Mouse (Mus musculus) heart, embryonic 10.5 days (tissue): ENCODE results near the gene Osmr. TPM values are rescaled to one million over a fixed set of nuclear protein-coding genes. Genes with fewer than 3 reads are reported as not detected.
A peak's percentile ranks its signal among the peaks of the same experiment; 100 is the strongest.
"Not testable (repeated sequence)": the region's sequence is repeated elsewhere in the genome, so short reads cannot be mapped to it uniquely, and the experiment has no call there.

Experiments
- DNase-seq: peaks from one replicate; pipeline ENCODE4 v3.0.0-alpha.2; 2017; ENCODE audit warnings: low spot score
- H3K27ac ChIP-seq: fragments of 300-500 bp; sonication (generic); 2 replicates; pipeline ENCODE4 v1.5.1; 2016; ENCODE audit warnings: mild to moderate bottlenecking
- H3K27me3 ChIP-seq: fragments of 300-500 bp; sonication (generic); 2 replicates; pipeline ENCODE4 v1.6.1; 2016; ENCODE audit warnings: mild to moderate bottlenecking; ENCODE audit not compliant: poor library complexity, insufficient read depth, severe bottlenecking
- H3K36me3 ChIP-seq: fragments of 300-500 bp; sonication (generic); 2 replicates; pipeline ENCODE4 v1.6.1; 2016; ENCODE audit warnings: mild to moderate bottlenecking, moderate library complexity
- H3K4me1 ChIP-seq: fragments of 300-500 bp; sonication (generic); 2 replicates; pipeline ENCODE4 v1.6.1; 2016; ENCODE audit warnings: mild to moderate bottlenecking
- H3K4me3 ChIP-seq: fragments of 300-500 bp; sonication (generic); 2 replicates; pipeline ENCODE4 v1.5.1; 2016; ENCODE audit warnings: mild to moderate bottlenecking, moderate library complexity
- H3K9me3 ChIP-seq: fragments of 300-500 bp; sonication (generic); 2 replicates; pipeline ENCODE4 v1.6.1; 2016; ENCODE audit warnings: mild to moderate bottlenecking, moderate library complexity
- WGBS: fragments of 180-500 bp; shearing (Covaris S2); methylation state at CpG from one replicate; pipeline ENCODE4 v1.1.7; 2016; 5-methylcytosine and 5-hydroxymethylcytosine counted together
- polyA plus RNA-seq: library from polyadenylated mRNA; unstranded; fragments of >200 nt; fragmentation: Nextera tagmentation; extraction: Ambion mirVana; gene quantifications from 2 replicates; pipeline ENCODE4 v1.2.1, GENCODE M21; 2016

The Osmr gene
- polyA plus RNA-seq, 1 experiment from 2014 or later = 0.54 TPM

GRCm38 (mm10) chr15:6849851-6850250, 24.9 kb downstream of the Osmr start:
- H3K27me3 ChIP-seq = no peaks in the 10 kb centered on the region
- H3K36me3 ChIP-seq = no peaks in the 10 kb centered on the region
- no peaks in the 10 kb centered on the region for H3K4me1 ChIP-seq
- no peak for DNase-seq
- WGBS = 70% methylated on average over 1 of the region's 1 CpGs
- no peaks in the 10 kb centered on the region for H3K9me3 ChIP-seq
- H3K4me3 ChIP-seq = no peak overlapping the region
- H3K27ac ChIP-seq = no peak overlapping the region

GRCm38 (mm10) chr15:6840199-6840598, 34.6 kb downstream of the Osmr start:
- 46% methylated on average over 4 of the region's 4 CpGs for WGBS
- Histone ChIP-seq H3K27ac (no peak overlapping the region), H3K4me3 (no peak overlapping the region), H3K27me3 (no peaks in the 10 kb centered on the region), H3K9me3 (no peaks in the 10 kb centered on the region), H3K4me1 (no peaks in the 10 kb centered on the region), H3K36me3 (no peaks in the 10 kb centered on the region)
- no peak for DNase-seq

GRCm38 (mm10) chr15:6815807-6816206, 59.0 kb downstream of the Osmr start:
- no peak overlapping the region for H3K4me3 ChIP-seq
- H3K36me3 ChIP-seq = no peaks in the 10 kb centered on the region
- H3K27me3 ChIP-seq = no peaks in the 10 kb centered on the region
- 82% methylated on average over 4 of the region's 4 CpGs for WGBS
- no peak for DNase-seq
- H3K27ac ChIP-seq = no peak overlapping the region
- H3K4me1 ChIP-seq = no peaks in the 10 kb centered on the region
- H3K9me3 ChIP-seq = no peaks in the 10 kb centered on the region

- H3K36me3 ChIP-seq = peaks cover 41% of the 10 kb centered on the region
- H3K27me3 ChIP-seq, H3K4me3 ChIP-seq, H3K27ac ChIP-seq, H3K9me3 ChIP-seq, H3K4me1 ChIP-seq: not testable (repeated sequence)
- 95% methylated on average over 8 of the region's 8 CpGs for WGBS
- DNase-seq = peak; percentile 51
Observed at GRCm38 (mm10) chr15:6801212-6801611, 73.6 kb downstream of the Osmr start.

- H3K4me3 ChIP-seq = no peak overlapping the region
- WGBS = 87% methylated on average over 7 of the region's 7 CpGs
- no peak for DNase-seq
- no peaks in the 10 kb centered on the region for H3K27me3 ChIP-seq
- peaks cover 87% of the 10 kb centered on the region for H3K36me3 ChIP-seq
- H3K27ac ChIP-seq = no peak overlapping the region
- no peaks in the 10 kb centered on the region for H3K9me3 ChIP-seq
- H3K4me1 ChIP-seq = no peaks in the 10 kb centered on the region
Observed at GRCm38 (mm10) chr15:6792846-6793245, 81.9 kb downstream of the Osmr start.

GRCm38 (mm10) chr15:6791648-6792047, 83.1 kb downstream of the Osmr start:
- 93% methylated on average over 11 of the region's 11 CpGs for WGBS
- no peaks in the 10 kb centered on the region for H3K9me3 ChIP-seq
- no peaks in the 10 kb centered on the region for H3K4me1 ChIP-seq
- peaks cover 89% of the 10 kb centered on the region for H3K36me3 ChIP-seq
- no peak overlapping the region for H3K4me3 ChIP-seq
- no peak overlapping the region for H3K27ac ChIP-seq
- no peak for DNase-seq
- no peaks in the 10 kb centered on the region for H3K27me3 ChIP-seq

- Histone ChIP-seq H3K4me1 (no peaks in the 10 kb centered on the region), H3K27ac (no peak overlapping the region), H3K27me3 (no peaks in the 10 kb centered on the region), H3K36me3 (peaks cover 85% of the 10 kb centered on the region), H3K4me3 (no peak overlapping the region), H3K9me3 (no peaks in the 10 kb centered on the region)
- DNase-seq = no peak
- 87% methylated on average over 7 of the region's 7 CpGs for WGBS
Observed at GRCm38 (mm10) chr15:6790011-6790410, 84.8 kb downstream of the Osmr start.

- WGBS = 93% methylated on average over 10 of the region's 10 CpGs
- H3K36me3 ChIP-seq = peaks cover 83% of the 10 kb centered on the region
- H3K4me1 ChIP-seq = no peaks in the 10 kb centered on the region
Observed at GRCm38 (mm10) chr15:6787236-6787635, 87.5 kb downstream of the Osmr start.

GRCm38 (mm10) chr15:6786212-6786611, 88.6 kb downstream of the Osmr start:
- DNase-seq = no peak
- Histone ChIP-seq H3K4me1 (no peaks in the 10 kb centered on the region), H3K4me3 (no peak overlapping the region), H3K27me3 (no peaks in the 10 kb centered on the region), H3K27ac (no peak overlapping the region), H3K36me3 (peaks cover 84% of the 10 kb centered on the region), H3K9me3 (no peaks in the 10 kb centered on the region)
- 89% methylated on average over 10 of the region's 10 CpGs for WGBS

More at GRCm38 (mm10) chr15:6787236-6787635, 87.5 kb downstream of the Osmr start:
- no peak overlapping the region for H3K4me3 ChIP-seq
- DNase-seq = no peak
- no peak overlapping the region for H3K27ac ChIP-seq
- no peaks in the 10 kb centered on the region for H3K9me3 ChIP-seq
- no peaks in the 10 kb centered on the region for H3K27me3 ChIP-seq

- no peak overlapping the region for H3K4me3 ChIP-seq
- peaks cover 70% of the 10 kb centered on the region for H3K36me3 ChIP-seq
- H3K4me1 ChIP-seq = no peaks in the 10 kb centered on the region
- WGBS = 83% methylated on average over 3 of the region's 3 CpGs
- H3K9me3 ChIP-seq = no peaks in the 10 kb centered on the region
- H3K27me3 ChIP-seq = no peaks in the 10 kb centered on the region
- DNase-seq = no peak
- no peak overlapping the region for H3K27ac ChIP-seq
Observed at GRCm38 (mm10) chr15:6772265-6772664, 102.5 kb downstream of the Osmr start.

Other genes with a start within 250 kb of the Osmr start
- gene Rictor, start 166.6 kb downstream of the Osmr start, polyA plus RNA-seq = 34.0 and 35.1 TPM in 2 replicates
- gene Lifr, start 215.6 kb upstream of the Osmr start, polyA plus RNA-seq = 14.6 and 20.5 TPM in 2 replicates